Mouse (Mus musculus) heart, postnatal 25 days (tissue): ENCODE data around the gene Prtn3. TPM values are rescaled to one million over a fixed set of nuclear protein-coding genes. Genes with fewer than 3 reads are reported as not detected.
"Not testable (repeated sequence)": the region's sequence is repeated elsewhere in the genome, so short reads cannot be mapped to it uniquely, and the experiment has no call there.

Experiments
- DNase-seq: peaks from one replicate; pipeline ENCODE4 v3.0.0; 2022; ENCODE audit warnings: low spot score
- intact Hi-C: fragments of 180-260 bp; cut with DNase I; formaldehyde crosslinking; loops from one replicate; pipeline ENCODE4 v1.15.1; 2025
- total RNA-seq, 2 experiments: library from RNA; stranded (reverse); gene quantifications; 2 replicates each; pipeline ENCODE4 v1.2.3; 2021

Prtn3 gene
- total RNA-seq, 2 experiments from 2014 or later = 0.44 TPM; not detected in 1

- intact Hi-C loops = loop anchor here (5.0 kb wide), 1 partner anchor 34 kb away; no protein-coding TSS in a partner anchor
- DNase-seq = no peak
Observed at GRCm38 (mm10) chr10:79865801-79866295, 8.4 kb upstream of the Prtn3 start.

GRCm38 (mm10) chr10:79866601-79867000 lies 7.7 kb upstream of the Prtn3 start:
- intact Hi-C loops = loop anchor here (5.0 kb wide), 1 partner anchor 34 kb away; no protein-coding TSS in a partner anchor
- DNase-seq = no peak

- intact Hi-C loops = no loop called here
- DNase-seq = no peak
Observed at GRCm38 (mm10) chr10:79871845-79872244, 2.4 kb upstream of the Prtn3 start.

- intact Hi-C loops = no loop called here
- DNase-seq = no peak
Observed at GRCm38 (mm10) chr10:79872862-79873261, 1.4 kb upstream of the Prtn3 start.

- intact Hi-C loops = no loop called here
- no peak for DNase-seq
Observed at GRCm38 (mm10) chr10:79873313-79873712, 963 bp upstream of the Prtn3 start.

GRCm38 (mm10) chr10:79873715-79874289 lies 474 bp upstream of the Prtn3 start:
- no peak for DNase-seq
- intact Hi-C loops = no loop called here

- intact Hi-C loops = no loop called here
- no peak for DNase-seq
Observed at GRCm38 (mm10) chr10:79877174-79877573, 2.9 kb downstream of the Prtn3 start.

- intact Hi-C loops = no loop called here
- DNase-seq = peak; percentile 50
Observed at GRCm38 (mm10) chr10:79877757-79878156, 3.5 kb downstream of the Prtn3 start.

- intact Hi-C loops = no loop called here
- DNase-seq = no peak
Observed at GRCm38 (mm10) chr10:79879527-79879926, 5.3 kb downstream of the Prtn3 start.

- no peak for DNase-seq
- intact Hi-C loops = no loop called here
Observed at GRCm38 (mm10) chr10:79880721-79881120, 6.4 kb downstream of the Prtn3 start.

- intact Hi-C loops = loop anchor here (2.0 kb wide), 1 partner anchor 47 kb away; no protein-coding TSS in a partner anchor
- DNase-seq = no peak
Observed at GRCm38 (mm10) chr10:79881981-79882380, 7.7 kb downstream of the Prtn3 start.

GRCm38 (mm10) chr10:79883297-79884084 lies 9.2 kb downstream of the Prtn3 start:
- DNase-seq = no peak
- intact Hi-C loops = loop anchor here (2.0 kb wide), 2 partner anchors 41 to 49 kb away; no protein-coding TSS in a partner anchor

- DNase-seq = no peak
- intact Hi-C loops = loop anchor here (2.0 kb wide), 1 partner anchor 40 kb away; no protein-coding TSS in a partner anchor
Observed at GRCm38 (mm10) chr10:79884446-79884845, 10.2 kb downstream of the Prtn3 start.

GRCm38 (mm10) chr10:79884938-79885337 lies 10.7 kb downstream of the Prtn3 start:
- DNase-seq = not testable (repeated sequence)
- intact Hi-C loops = loop anchor here (2.0 kb wide), 1 partner anchor 40 kb away; no protein-coding TSS in a partner anchor

GRCm38 (mm10) chr10:79886054-79886453 lies 11.8 kb downstream of the Prtn3 start, which contains the start of gene Elane:
Elane (plus strand) TSS chr10:79886247.
- DNase-seq = no peak
- intact Hi-C loops = no loop called here

GRCm38 (mm10) chr10:79886611-79887010 lies 12.3 kb downstream of the Prtn3 start:
- intact Hi-C loops = no loop called here
- DNase-seq = no peak

GRCm38 (mm10) chr10:79889386-79889785 lies 15.1 kb downstream of the Prtn3 start:
- no peak for DNase-seq
- intact Hi-C loops = no loop called here

- no peak for DNase-seq
- intact Hi-C loops = no loop called here
Observed at GRCm38 (mm10) chr10:79890670-79891069, 16.4 kb downstream of the Prtn3 start, which contains the start of gene Cfd. Cfd (plus strand) TSS chr10:79890853.

- intact Hi-C loops = loop anchor here (1.0 to 2.0 kb wide), 2 partner anchors 33 to 62 kb away; no protein-coding TSS in a partner anchor
Observed at GRCm38 (mm10) chr10:79892451-79893118, 18.3 kb downstream of the Prtn3 start.

GRCm38 (mm10) chr10:79896306-79896705 lies 22.0 kb downstream of the Prtn3 start:
- intact Hi-C loops = no loop called here
- no peak for DNase-seq

More at GRCm38 (mm10) chr10:79892451-79893118, 18.3 kb downstream of the Prtn3 start:
- not testable (repeated sequence) for DNase-seq
